Mouse (Mus musculus) C3H10T1/2 (cell line): ENCODE results near the gene Ano6. TPM values are rescaled to one million over a fixed set of nuclear protein-coding genes. Genes with fewer than 3 reads are reported as not detected.

ENCODE experiments used
- polyA plus RNA-seq, 2 experiments: library from polyadenylated mRNA; unstranded; fragments of >200 nt; fragmentation: generic; extraction: Trizol; gene quantifications; one replicate each; pipeline ENCODE4 v1.2.1; 2012; ENCODE audit warnings: missing spikeins in 2 of 2

Ano6 gene
- polyA plus RNA-seq = 10 to 100 TPM in 1 of 2 experiments, 1 to 10 TPM in 1; 8.2 to 52.0 TPM

DNA sequence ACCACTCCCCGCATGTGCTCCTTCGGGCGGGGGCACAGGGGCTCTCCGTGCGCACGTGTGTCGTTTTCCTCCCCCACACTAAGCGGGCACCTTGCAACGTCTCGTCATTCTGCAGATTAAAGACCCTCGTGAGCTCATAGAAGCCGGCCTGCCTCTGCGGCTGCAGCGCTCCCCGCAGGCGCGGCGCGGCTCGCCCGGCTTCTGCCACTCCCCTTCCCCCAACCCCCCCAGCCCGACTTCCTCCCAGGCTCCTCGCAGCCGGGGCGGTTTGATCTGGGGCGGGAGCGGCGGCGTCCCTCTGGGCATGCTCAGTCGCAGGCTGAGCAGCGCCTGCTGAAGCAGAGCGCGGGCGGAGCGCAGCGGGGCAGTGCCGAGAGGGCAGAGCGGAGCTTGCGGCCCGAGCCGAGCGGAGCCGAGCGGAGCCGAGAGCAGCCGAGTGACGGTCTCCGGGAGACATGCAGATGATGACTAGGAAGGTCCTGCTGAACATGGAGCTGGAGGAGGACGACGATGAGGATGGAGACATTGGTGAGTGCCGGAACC, at the start of gene Ano6:
Gene Ano6 (plus strand): TSS at position 315 of the 543 bp plus-strand sequence.

Other genes starting within 250 kb of the Ano6 start
- not detected for gene Dbx2, start 134.9 kb upstream of the Ano6 start, polyA plus RNA-seq